Mouse (Mus musculus): ENCODE measurements around the gene Raf1. TPM values are rescaled to one million over a fixed set of nuclear protein-coding genes. Genes with fewer than 3 reads are reported as not detected.

Raf1 gene
- total RNA-seq, 1 experiment from 2014 or later, result 97.4 TPM

- no peak for DNase-seq
These were observed 60.5 kb downstream of the Raf1 start for GRCm38 (mm10) chr6:115615983-115616382.

DNA sequence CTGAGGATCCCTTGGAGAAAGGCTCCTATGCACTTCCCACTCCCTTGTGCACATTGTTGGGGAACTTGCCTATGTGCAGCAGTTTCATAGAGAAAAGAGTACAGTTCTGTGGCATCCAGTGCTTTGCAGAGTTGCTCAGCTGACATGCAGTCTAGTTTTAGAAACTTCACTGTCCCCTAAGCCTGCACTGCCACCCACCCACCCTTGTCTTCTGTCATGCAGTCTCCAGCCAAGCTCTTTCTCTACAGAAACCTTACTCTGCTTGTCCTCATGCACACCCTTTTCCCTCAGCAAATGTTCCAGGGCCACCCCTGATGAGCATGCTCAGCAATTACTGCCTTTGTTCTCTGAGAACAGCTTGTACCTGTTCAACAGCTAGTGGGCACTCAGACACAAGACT, 62.6 kb downstream of the Raf1 start:
- DNase-seq, result no peak

- DNase-seq, result no peak
These were observed 66.1 kb downstream of the Raf1 start for GRCm38 (mm10) chr6:115610301-115610700.

- peak; percentile 33 for DNase-seq
These were observed 67.3 kb downstream of the Raf1 start for GRCm38 (mm10) chr6:115609121-115609520.

DNA sequence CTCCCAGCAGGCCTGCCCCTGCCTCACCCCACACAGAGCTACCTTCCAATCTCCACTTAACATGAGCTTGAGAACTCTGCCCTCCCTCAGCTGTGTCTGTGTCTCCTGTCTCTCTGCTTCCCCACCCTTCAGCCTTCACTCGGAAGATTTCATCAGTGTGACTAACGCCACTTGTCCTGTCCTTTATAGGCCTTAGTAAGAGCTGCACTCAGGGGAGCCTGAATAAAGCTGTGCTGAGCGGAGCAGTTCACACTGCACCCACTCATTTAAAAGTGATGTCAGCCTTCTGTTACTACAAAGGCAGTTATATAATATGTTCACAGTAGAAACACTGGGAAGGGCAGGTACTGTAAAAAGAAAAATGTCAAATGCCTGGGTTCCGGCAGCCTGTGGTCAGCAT, 69.0 kb downstream of the Raf1 start:
- peak; percentile 60 for DNase-seq

- DNase-seq, result peak; percentile 25
These were observed 70.0 kb downstream of the Raf1 start for GRCm38 (mm10) chr6:115606461-115606860.

DNA sequence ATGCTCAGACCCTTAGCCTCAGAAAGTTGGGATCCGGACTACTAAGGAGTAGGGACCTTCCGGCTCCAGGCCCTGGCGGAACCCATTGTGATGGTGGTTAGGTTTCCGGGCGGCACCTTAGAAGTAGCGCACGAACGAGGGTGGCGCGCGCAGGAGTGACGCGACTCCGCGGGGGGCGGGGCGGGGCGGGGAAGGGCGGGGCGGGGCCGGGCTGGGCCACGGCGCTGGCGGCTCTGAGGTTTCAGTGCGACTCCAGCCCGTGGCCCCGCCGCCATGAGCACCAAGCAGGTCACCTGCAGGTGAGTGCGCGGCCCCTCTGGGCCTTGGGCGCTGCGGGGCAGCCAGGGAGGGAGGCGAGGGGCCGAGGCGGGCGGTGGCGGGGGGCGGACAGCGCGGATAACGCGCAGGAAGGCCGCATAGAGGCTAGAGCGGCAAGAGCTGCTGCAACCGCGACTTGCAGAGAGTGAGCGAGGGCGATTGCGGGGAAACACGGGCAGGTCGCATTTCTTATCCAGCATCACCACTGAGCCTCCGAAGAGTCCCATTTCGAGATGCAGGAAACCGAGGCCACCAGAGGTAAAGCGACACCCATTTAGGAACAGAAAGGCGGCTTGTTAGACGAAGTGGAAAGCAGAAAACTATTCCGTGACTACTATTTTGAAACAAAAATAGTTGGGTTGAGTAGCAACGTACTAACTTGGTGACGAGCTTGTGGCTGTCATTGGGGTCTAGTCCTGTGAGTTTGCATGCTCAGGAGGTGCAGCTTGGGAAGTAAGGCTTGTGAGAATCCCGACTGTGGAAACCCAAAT, 74.5 kb downstream of the Raf1 start, which contains the start of gene Mkrn2:
Mkrn2 (plus strand) TSS at position 188 of the 809 bp plus-strand sequence.
- DNase-seq, result peak; percentile 94

- DNase-seq, result peak; percentile 19
These were observed 75.1 kb downstream of the Raf1 start for GRCm38 (mm10) chr6:115601322-115601714.

DNA sequence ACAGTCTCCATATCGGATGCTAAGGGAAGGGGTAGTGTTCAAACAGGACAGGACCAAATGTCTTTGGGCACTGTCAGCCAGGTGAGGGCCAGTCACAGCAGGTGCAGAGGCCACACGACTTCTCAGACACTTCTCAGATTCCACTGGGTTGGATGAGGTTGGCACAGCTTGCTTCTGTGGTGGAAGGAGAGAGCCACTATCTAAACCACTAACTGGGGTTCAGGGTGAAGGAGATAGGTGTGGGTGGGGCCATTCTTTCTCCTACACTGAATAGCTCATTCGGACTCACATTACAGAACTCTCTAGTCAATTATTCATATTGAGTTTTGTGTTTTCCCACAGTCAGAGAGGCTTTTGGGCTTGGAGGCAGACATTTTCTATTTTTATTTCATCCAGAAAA, 80.8 kb downstream of the Raf1 start:
- no peak for DNase-seq

DNA sequence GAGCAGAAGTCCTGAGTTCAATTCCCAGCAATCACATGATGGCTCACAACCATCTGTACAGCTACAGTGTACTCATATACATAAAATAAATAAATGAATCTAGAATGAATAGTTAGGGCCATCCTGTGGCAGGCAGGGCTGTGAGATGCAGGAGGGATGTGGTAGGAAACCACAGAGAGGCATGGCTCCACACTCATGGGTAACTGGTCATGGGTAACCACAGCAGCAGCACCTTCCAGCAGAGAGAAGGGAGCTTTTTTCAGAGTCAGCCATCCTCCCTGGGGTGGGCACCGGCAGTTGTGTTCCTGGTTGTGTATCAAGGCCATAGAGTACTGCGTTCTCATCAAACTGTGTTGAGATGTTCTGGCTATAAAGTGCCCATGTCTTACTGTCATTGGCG, 82.0 kb downstream of the Raf1 start:
- no peak for DNase-seq

DNA sequence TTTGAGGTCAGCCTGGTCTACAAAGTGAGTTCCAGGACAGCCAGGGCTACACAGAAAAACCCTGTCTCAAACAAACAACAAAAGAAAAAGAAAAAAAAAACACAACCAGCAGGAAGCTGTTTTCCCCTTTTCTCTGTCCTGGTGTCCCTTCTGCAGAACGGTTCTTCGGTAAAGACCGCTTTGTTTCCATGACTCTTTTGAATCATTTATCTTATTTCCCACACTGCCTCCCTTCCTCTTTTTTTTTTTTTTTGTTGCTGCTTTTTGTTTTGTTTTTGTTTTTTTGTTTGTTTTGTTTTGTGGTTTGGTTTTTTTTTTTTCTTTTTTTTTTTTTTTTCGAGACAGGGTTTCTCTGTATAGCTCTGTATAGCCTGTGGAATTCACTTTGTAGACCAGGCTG, 83.2 kb downstream of the Raf1 start:
- DNase-seq, result no peak

- DNase-seq, result no peak
These were observed 84.0 kb downstream of the Raf1 start, which contains the start of gene Mkrn2os for GRCm38 (mm10) chr6:115592458-115592857. TSS of gene Mkrn2os (minus strand) at chr6:115592576.

- DNase-seq, result no peak
These were observed 84.6 kb downstream of the Raf1 start for GRCm38 (mm10) chr6:115591692-115592359.

DNA sequence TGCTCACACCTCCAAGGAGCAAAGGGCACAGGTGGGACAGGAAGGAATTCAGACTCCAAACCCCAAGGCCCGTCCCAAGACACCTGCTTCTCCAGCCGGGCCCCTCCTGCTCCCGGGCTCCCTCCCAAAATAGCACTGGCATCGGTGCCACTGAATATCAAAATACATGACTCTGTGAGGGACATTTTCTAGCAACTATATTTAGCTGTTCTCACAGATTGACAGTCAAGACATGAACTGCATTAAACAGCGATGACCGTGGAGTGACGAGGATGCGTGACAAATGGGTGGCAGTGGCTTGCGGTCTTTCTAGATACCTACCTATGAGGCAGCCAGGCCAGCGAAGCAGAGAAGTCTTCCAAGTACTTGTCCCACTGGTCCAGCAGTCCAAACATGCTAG, 90.1 kb downstream of the Raf1 start:
- DNase-seq, result no peak

GRCm38 (mm10) chr6:115584176-115584575, 92.3 kb downstream of the Raf1 start:
- no peak for DNase-seq

- DNase-seq, result no peak
These were observed 92.9 kb downstream of the Raf1 start for GRCm38 (mm10) chr6:115583430-115584125.

- no peak for DNase-seq
These were observed 93.9 kb downstream of the Raf1 start for GRCm38 (mm10) chr6:115582328-115583115.

DNA sequence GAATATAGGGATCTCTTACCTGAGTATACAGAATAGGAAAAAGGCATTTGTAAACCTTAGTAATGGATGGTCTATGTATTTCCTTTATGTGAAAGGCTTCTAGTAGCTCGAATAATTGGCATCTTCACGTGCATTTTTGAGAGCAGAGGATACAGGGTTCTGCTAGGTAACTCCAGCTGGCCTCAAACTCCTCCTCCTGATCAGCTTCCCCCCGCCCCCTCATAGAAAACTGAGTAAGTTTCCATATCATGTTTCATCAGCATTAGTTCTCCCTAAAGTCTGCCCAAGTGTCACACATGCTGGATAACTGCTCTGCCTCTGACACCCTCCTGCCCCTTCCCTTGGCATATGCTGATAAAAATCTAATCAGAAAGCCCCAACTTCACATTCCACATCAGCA, 95.6 kb downstream of the Raf1 start:
- no peak for DNase-seq

DNA sequence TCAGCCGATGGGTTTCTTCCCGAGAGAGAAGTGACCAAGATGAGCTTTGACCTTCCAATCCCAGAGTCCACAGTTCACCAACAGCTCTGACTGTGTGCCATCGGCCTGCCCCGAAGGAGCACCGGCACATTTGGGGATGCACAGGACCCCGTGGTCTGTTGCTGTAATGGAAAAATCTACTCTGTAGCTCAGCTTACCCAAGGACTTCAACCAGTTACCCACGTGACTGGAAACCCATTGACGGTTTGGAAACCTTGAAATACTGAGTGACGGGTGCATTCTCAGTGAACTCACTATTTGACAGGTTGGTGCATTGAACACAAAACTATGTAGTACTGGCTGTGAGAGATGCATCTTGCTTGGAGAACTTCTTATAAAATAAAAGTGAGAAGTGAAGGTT, 98.5 kb downstream of the Raf1 start:
- DNase-seq, result no peak

DNA sequence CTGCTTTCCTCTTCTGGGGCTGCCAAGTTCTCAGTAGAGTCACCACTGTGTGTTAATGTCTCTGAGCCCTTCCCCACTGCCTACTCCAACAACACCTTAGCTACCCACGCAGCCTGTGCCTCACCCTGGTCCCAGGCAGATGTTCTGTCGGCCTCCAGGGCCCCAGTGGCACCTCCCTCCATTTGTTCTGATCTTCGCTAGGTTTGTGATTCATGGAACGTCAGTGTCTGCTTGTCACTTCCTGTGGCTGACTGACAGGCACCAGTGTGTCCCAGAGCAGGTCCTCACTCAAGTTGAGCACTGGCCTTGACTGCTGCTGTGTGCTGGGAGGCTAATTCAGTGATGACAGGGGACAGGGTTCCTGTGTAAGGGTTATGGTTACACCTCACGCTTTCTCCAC, 99.0 kb downstream of the Raf1 start:
- no peak for DNase-seq

DNA sequence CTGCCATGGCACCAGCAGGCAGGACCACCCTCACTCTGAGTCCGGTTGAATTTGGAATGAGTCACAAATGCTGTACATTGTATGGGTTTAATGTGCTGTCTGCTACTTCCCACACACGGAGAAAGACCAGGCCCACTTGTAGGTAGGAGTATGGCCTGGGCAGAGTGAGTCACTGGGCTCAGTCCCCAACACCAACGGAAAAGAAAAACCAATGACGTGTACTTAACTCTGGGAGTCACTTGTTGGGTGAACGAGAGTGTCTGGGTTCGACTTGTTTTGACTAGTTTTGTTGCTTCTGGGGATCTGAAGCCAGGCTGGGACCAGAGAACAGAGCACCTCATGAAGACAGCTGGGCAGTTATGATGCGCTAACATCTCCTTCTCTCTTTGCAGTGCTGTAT, 102.3 kb downstream of the Raf1 start:
- DNase-seq, result no peak

All from adrenal gland, postnatal 14 days (tissue).